Mouse (Mus musculus) midbrain, postnatal 0 days (tissue): ENCODE measurements around the gene Olfr1370. TPM values are rescaled to one million over a fixed set of nuclear protein-coding genes. Genes with fewer than 3 reads are reported as not detected.
"Not testable (repeated sequence)": the region's sequence is repeated elsewhere in the genome, so short reads cannot be mapped to it uniquely, and the experiment has no call there.

Experiments used
- ATAC-seq: fragments of 200-750 bp; cut with Nextera tagmentation; 2 replicates; pipeline ENCODE4 v1.8.0; 2017; ENCODE audit warnings: moderate number of reproducible peaks, mild to moderate bottlenecking, moderate TSS enrichment, moderate library complexity; ENCODE audit not compliant: low FRiP score
- DNase-seq: peaks from one replicate; pipeline ENCODE4 v3.0.0-alpha.2; 2015; ENCODE audit warnings: low spot score
- H3K27ac ChIP-seq: fragments of 300-500 bp; sonication (generic); 2 replicates; pipeline ENCODE4 v1.5.1; 2014; ENCODE audit warnings: low read depth, mild to moderate bottlenecking, low read length, mixed read lengths
- H3K27me3 ChIP-seq: fragments of 300-500 bp; sonication (generic); 2 replicates; pipeline ENCODE4 v1.6.1; 2014; ENCODE audit warnings: low read length, control low read depth, mixed read lengths; ENCODE audit not compliant: insufficient read depth
- H3K36me3 ChIP-seq: fragments of 300-500 bp; sonication (generic); 2 replicates; pipeline ENCODE4 v1.6.1; 2014; ENCODE audit warnings: low read length, control low read depth, mixed read lengths; ENCODE audit not compliant: insufficient read depth
- H3K4me1 ChIP-seq: fragments of 300-500 bp; sonication (generic); 2 replicates; pipeline ENCODE4 v1.6.1; 2014; ENCODE audit warnings: mild to moderate bottlenecking, control low read depth, antibody characterized with exemption, low read length, mixed read lengths; ENCODE audit not compliant: insufficient read depth
- H3K4me2 ChIP-seq: fragments of 300-500 bp; sonication (generic); 2 replicates; pipeline ENCODE4 v1.6.1; 2014; ENCODE audit warnings: low read depth, mild to moderate bottlenecking, low read length, mixed read lengths; ENCODE audit not compliant: poor library complexity, severe bottlenecking
- H3K4me3 ChIP-seq: fragments of 300-500 bp; sonication (generic); 2 replicates; pipeline ENCODE4 v1.5.1; 2014; ENCODE audit warnings: low read depth, mild to moderate bottlenecking, low read length, moderate library complexity
- H3K9ac ChIP-seq: fragments of 300-500 bp; sonication (generic); replicated peaks from 2 replicates; pipeline ENCODE4 v1.6.1; 2014; ENCODE audit warnings: mild to moderate bottlenecking, low read length, moderate library complexity, mixed read lengths; ENCODE audit not compliant: poor library complexity, severe bottlenecking
- H3K9me3 ChIP-seq: fragments of 300-500 bp; sonication (generic); 2 replicates; pipeline ENCODE4 v1.6.1; 2016; ENCODE audit warnings: low read length, control low read depth
- CTCF ChIP-seq: IDR thresholded peaks from 2 replicates; pipeline ENCODE4 v1.5.1; 2016; ENCODE audit warnings: antibody characterized with exemption, mild to moderate bottlenecking
- WGBS: fragments of 180-500 bp; shearing (Covaris S2); extraction: QIAGEN DNeasy Blood & Tissue Kit; methylation state at CpG from one replicate; pipeline ENCODE4 v1.1.7; 2014; 5-methylcytosine and 5-hydroxymethylcytosine counted together
- polyA plus RNA-seq: library from polyadenylated mRNA; unstranded; fragments of >200 nt; fragmentation: Nextera tagmentation; extraction: Ambion mirVana; gene quantifications from 2 replicates; pipeline ENCODE4 v1.2.1, GENCODE M21; 2015
- total RNA-seq: library from RNA; depleted of rRNA; stranded (reverse); fragments of >200 nt; gene quantifications from 2 replicates; pipeline ENCODE4 v1.2.3, GENCODE M21; 2014; rRNA removed

The Olfr1370 gene
- total RNA-seq (not detected in 2 replicates), polyA plus RNA-seq (not detected in 2 replicates)

DNA sequence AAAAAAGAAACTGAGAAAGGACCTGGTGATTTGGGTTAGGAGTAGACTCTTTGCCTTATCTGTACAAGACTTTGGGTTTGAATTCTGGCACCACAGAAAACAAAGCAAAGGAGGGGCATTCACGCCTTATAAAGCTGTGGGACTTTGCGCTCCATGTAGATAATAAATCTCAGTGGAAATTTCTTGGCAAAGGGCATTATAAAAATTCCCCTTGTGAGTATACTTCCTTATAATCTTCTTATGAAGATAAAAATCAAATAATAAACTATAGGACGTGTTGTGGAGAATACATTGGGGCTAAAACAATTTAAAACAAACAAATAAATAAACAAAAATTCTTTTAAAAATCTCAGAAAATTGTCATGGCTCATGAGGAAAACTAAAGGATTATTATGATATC, at the start of gene Olfr1370:
Olfr1370 (minus strand) TSS at position 101 of the 400 bp plus-strand sequence.
- Histone ChIP-seq H3K27me3 (no peaks in the 10 kb centered on the region), H3K36me3 (no peaks in the 10 kb centered on the region), H3K4me1 (no peaks in the 10 kb centered on the region), H3K27ac (no peak within 1 kb of the TSS), H3K9ac (no peak within 1 kb of the TSS), H3K4me3 (no peak within 1 kb of the TSS), H3K4me2 (no peak within 1 kb of the TSS), H3K9me3 (no peaks in the 10 kb centered on the region)
- no peak for ATAC-seq
- WGBS, result 81% methylated on average over 3 of the region's 3 CpGs
- no peak for TF ChIP-seq CTCF
- no peak for DNase-seq

DNA sequence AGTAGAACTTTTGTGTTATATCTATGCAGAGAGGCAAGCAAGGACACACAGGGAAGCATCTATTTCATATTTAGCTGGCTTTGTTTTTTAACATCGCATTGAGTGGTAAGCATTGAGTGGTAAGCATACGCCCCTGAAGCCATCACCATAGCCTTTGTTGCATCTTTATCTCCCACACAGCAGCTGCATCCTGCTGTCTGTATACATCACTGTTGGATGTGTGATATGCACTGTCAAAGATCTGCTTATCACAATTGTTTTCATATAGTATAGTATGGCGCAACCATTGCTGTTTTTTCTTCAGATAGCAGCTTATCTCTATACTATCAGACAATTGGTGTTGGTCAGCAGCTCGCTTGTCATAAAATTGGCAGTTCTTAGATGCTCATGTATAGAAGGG, 39.4 kb upstream of the Olfr1370 start:
- no peak overlapping the region for H3K4me3 ChIP-seq
- DNase-seq (no peak), ATAC-seq (no peak)
- no peak for TF ChIP-seq CTCF
- H3K4me2 ChIP-seq, result no peak overlapping the region
- no peaks in the 10 kb centered on the region for H3K4me1 ChIP-seq
- no peak overlapping the region for H3K27ac ChIP-seq
- no peaks in the 10 kb centered on the region for H3K9me3 ChIP-seq
- H3K9ac ChIP-seq, result no peak overlapping the region
- no peaks in the 10 kb centered on the region for H3K27me3 ChIP-seq
- WGBS, result 82% methylated on average over 4 of the region's 4 CpGs
- H3K36me3 ChIP-seq, result no peaks in the 10 kb centered on the region

DNA sequence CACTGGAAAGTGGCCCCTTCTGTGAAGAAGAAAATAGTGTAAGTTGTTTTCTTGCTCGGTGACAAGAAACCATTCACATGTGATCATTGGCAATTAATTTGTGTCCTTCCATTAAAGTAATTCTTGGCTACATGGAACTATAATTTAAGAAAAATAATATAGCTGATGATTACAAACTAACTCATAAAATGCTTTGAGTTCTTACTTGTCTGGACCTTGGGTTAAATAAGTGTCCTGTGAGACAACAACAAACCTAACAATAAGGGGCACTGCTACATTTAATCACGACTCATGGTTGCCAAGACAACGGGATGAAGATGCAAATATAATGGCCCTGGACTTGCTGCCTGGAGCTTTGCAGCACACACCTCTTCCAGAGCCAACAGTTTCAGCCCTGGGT, 36.4 kb upstream of the Olfr1370 start, which contains the start of gene Olfr1369-ps1:
Olfr1369-ps1 (plus strand) TSS at position 301 of the 400 bp plus-strand sequence.
- 64% methylated on average over 3 of the region's 3 CpGs for WGBS
- not testable (repeated sequence) for DNase-seq, H3K4me3 ChIP-seq, H3K27me3 ChIP-seq, H3K4me2 ChIP-seq, H3K36me3 ChIP-seq, H3K9ac ChIP-seq, H3K9me3 ChIP-seq, H3K27ac ChIP-seq, ATAC-seq, H3K4me1 ChIP-seq

DNA sequence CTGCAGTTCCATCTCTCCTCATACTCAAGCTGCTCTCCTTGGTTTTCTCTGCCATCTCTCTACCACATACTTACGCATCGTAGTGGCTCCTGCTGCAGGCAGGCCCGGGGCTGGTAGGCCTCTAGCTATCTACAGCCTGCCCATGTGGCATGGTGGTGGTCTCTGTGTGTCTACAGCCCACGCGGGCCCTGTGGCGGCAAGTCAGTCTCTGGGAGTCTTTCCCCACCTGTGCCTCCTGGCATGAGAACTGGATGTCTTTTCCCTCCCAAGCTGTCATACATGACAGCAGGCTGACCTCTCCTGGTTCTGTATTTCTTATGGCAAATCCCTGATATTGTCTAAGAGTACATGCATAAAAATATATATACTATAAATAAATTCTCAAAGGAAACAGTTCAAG, 35.7 kb upstream of the Olfr1370 start:
- 87% methylated on average over 6 of the region's 6 CpGs for WGBS
- Histone ChIP-seq H3K4me3 (no peak overlapping the region), H3K9me3 (no peaks in the 10 kb centered on the region), H3K9ac (no peak overlapping the region), H3K4me1 (no peaks in the 10 kb centered on the region), H3K36me3 (no peaks in the 10 kb centered on the region), H3K27ac (no peak overlapping the region), H3K27me3 (no peaks in the 10 kb centered on the region), H3K4me2 (no peak overlapping the region)
- TF ChIP-seq CTCF, result no peak
- ATAC-seq (no peak), DNase-seq (no peak)

DNA sequence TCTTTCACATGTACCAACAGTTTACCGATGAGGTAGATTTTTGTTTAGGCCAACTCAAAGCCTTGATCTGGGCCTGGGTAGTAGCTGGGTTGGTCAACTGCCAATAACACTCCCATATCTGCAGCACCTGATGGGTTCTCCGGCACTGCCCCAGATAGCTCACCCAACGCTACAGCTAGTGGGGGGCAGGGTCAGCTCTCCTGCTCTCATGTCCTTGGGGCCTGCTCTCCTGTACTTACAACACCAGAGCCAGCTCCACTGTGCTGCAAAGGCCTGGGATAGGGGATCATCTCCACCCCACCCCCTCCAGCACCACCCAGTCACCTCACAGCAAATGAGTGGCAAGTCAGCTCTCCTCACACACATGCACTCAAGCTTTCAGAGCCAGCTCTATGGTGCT, 35.0 kb upstream of the Olfr1370 start:
- WGBS, result 95% methylated on average over 3 of the region's 3 CpGs

DNA sequence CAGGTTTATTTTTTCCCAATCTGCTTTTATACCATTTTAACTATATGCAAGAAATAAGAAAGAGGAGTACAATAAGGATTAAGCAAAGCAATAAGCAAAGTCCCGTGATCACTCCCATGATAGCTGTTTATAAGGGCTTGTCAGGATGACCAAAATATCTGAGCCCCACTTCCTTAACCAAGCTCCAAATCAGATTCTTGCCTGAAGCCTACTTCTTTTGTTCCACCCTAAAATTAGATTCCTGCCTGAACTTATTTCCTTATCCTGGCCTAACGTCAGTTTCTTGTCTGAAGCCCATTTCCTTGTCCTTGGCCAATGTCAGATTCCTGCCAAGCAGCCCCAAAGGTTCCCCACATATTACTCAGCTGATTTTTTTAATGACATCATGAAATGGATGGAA, 7.9 kb upstream of the Olfr1370 start:
- TF ChIP-seq CTCF, result no peak
- no peak overlapping the region for H3K9ac ChIP-seq
- H3K9me3 ChIP-seq, result no peaks in the 10 kb centered on the region
- H3K4me1 ChIP-seq, result no peaks in the 10 kb centered on the region
- H3K4me2 ChIP-seq, result no peak overlapping the region
- H3K27ac ChIP-seq, result no peak overlapping the region
- DNase-seq, result no peak
- H3K4me3 ChIP-seq, result no peak overlapping the region
- H3K36me3 ChIP-seq, result no peaks in the 10 kb centered on the region
- WGBS, result 76% methylated on average over 2 of the region's 2 CpGs
- ATAC-seq, result no peak
- H3K27me3 ChIP-seq, result no peaks in the 10 kb centered on the region

More for the DNA sequence above, 35.0 kb upstream of the Olfr1370 start:
- no peak for TF ChIP-seq CTCF
- Histone ChIP-seq H3K9me3 (no peaks in the 10 kb centered on the region), H3K36me3 (no peaks in the 10 kb centered on the region), H3K9ac (no peak overlapping the region), H3K4me1 (no peaks in the 10 kb centered on the region), H3K4me2 (no peak overlapping the region), H3K27me3 (no peaks in the 10 kb centered on the region), H3K27ac (no peak overlapping the region), H3K4me3 (no peak overlapping the region)
- no peak for ATAC-seq
- DNase-seq, result no peak
